Mouse (Mus musculus) liver, embryonic 15.5 days (tissue): Measurements from ENCODE around the gene Mrtfa. TPM values are rescaled to one million over a fixed set of nuclear protein-coding genes. Genes with fewer than 3 reads are reported as not detected.

Source experiments
- ATAC-seq: fragments of 200-750 bp; cut with Nextera tagmentation; 2 replicates; pipeline ENCODE4 v1.8.0; 2017; ENCODE audit warnings: moderate number of reproducible peaks, mild to moderate bottlenecking, moderate library complexity; ENCODE audit not compliant: insufficient read depth
- H3K27ac ChIP-seq: fragments of 300-500 bp; sonication (generic); replicated peaks from 2 replicates; pipeline ENCODE4 v1.5.1; 2015; ENCODE audit warnings: mild to moderate bottlenecking, inconsistent platforms
- H3K27me3 ChIP-seq: fragments of 300-500 bp; sonication (generic); 2 replicates; pipeline ENCODE4 v1.6.1; 2015; ENCODE audit warnings: mild to moderate bottlenecking, inconsistent platforms
- H3K36me3 ChIP-seq: fragments of 300-500 bp; sonication (generic); replicated peaks from 2 replicates; pipeline ENCODE4 v1.6.1; 2015; ENCODE audit warnings: moderate library complexity, mild to moderate bottlenecking, inconsistent platforms
- H3K4me1 ChIP-seq: fragments of 300-500 bp; sonication (generic); replicated peaks from 2 replicates; pipeline ENCODE4 v1.6.1; 2015; ENCODE audit warnings: inconsistent platforms
- H3K4me2 ChIP-seq: fragments of 300-500 bp; sonication (generic); 2 replicates; pipeline ENCODE4 v1.6.1; 2015; ENCODE audit warnings: moderate library complexity, mild to moderate bottlenecking, inconsistent platforms
- H3K4me3 ChIP-seq: fragments of 300-500 bp; sonication (generic); replicated peaks from 2 replicates; pipeline ENCODE4 v1.5.1; 2015; ENCODE audit warnings: mild to moderate bottlenecking, inconsistent platforms
- H3K9ac ChIP-seq: fragments of 300-500 bp; sonication (generic); 2 replicates; pipeline ENCODE4 v1.6.1; 2015; ENCODE audit warnings: moderate library complexity, mild to moderate bottlenecking, inconsistent platforms
- H3K9me3 ChIP-seq: fragments of 300-500 bp; sonication (generic); replicated peaks from 2 replicates; pipeline ENCODE4 v1.6.1; 2016; ENCODE audit warnings: inconsistent platforms
- WGBS: fragments of 180-500 bp; shearing (Covaris S2); methylation state at CpG from one replicate; pipeline ENCODE4 v1.1.7; 2015; ENCODE audit warnings: mixed read lengths; ENCODE audit not compliant: insufficient replicate concordance; 5-methylcytosine and 5-hydroxymethylcytosine counted together
- polyA plus RNA-seq: library from polyadenylated mRNA; unstranded; fragments of >200 nt; fragmentation: Nextera tagmentation; extraction: Ambion mirVana; gene quantifications from 2 replicates; pipeline ENCODE4 v1.2.1, GENCODE M21; 2015

The Mrtfa gene
- polyA plus RNA-seq, 1 experiment from 2014 or later = 5.9 TPM

DNA sequence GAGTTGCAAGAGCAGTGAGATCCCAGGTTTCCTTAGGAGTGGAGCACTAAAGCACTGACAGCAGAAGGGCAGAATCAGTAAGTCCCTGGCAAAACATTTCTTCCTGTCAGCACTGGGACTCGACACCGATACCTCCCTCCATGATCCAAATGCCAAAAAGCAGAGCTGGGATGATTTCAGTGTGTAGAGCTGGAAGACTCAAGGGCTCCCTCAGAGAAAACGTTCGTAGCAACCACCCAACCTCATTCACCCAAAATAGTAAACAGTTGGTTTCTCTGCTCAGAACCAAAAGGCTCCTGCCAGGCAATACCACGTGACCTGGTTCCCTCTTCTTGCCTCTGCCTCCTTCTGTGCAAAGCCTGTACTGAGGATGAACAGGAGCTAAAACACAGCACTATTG, 123.6 kb downstream of the Mrtfa start:
- Histone ChIP-seq H3K4me1 (peaks cover 8% of the 10 kb centered on the region), H3K36me3 (no peaks in the 10 kb centered on the region), H3K27me3 (no peaks in the 10 kb centered on the region), H3K4me2 (no peak overlapping the region), H3K9me3 (no peaks in the 10 kb centered on the region), H3K9ac (no peak overlapping the region), H3K4me3 (no peak overlapping the region), H3K27ac (no peak overlapping the region)
- ATAC-seq = no peak
- WGBS = 56% methylated on average over 5 of the region's 5 CpGs

DNA sequence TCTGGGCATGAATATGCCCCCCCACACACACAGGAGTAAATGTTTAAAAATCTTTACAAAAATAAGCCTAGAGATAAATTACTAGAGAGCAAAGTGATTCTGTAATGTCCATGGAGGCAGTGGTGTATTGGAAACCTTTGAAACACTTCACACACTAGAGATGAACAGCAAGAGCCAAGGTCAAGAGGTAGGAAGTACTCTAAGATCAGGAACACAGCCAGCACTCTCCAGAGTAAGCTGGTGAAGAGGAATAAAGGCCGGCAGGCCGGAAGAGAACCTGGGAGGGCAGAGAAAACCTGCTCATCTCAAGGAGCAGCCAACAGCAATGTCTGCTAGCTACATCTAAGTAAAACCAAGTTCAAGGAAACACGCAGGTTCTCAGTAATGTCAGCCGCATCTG, 125.9 kb downstream of the Mrtfa start:
- H3K27ac ChIP-seq = no peak overlapping the region
- no peak for ATAC-seq
- no peak overlapping the region for H3K9ac ChIP-seq
- 81% methylated on average over 4 of the region's 4 CpGs for WGBS
- H3K36me3 ChIP-seq = no peaks in the 10 kb centered on the region
- H3K4me1 ChIP-seq = peaks cover 8% of the 10 kb centered on the region
- no peak overlapping the region for H3K4me3 ChIP-seq
- H3K27me3 ChIP-seq = no peaks in the 10 kb centered on the region
- H3K9me3 ChIP-seq = no peaks in the 10 kb centered on the region
- no peak overlapping the region for H3K4me2 ChIP-seq

DNA sequence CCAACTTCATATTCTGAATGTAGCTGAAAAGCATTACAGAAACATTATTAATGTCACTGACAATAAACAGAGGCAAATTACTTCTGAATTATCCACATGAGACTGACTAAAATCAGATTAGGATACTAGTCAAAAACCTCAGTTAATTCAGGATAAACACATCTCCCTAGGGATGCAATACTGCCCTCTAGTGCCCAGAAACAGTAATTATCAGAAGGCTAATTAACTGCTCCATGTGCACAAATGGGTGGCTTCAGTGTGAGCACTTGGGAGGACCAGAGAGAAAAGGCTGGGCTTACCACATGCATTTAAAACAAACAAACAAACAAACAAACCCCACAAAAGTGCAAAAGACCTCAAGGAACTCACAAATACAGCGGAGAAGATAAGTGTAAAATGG, 126.4 kb downstream of the Mrtfa start:
- Histone ChIP-seq H3K9ac (no peak overlapping the region), H3K4me3 (no peak overlapping the region), H3K4me2 (no peak overlapping the region), H3K27ac (no peak overlapping the region), H3K9me3 (no peaks in the 10 kb centered on the region), H3K36me3 (no peaks in the 10 kb centered on the region), H3K27me3 (no peaks in the 10 kb centered on the region), H3K4me1 (peaks cover 8% of the 10 kb centered on the region)
- no peak for ATAC-seq
- WGBS = 21% methylated on average over 1 of the region's 1 CpGs

DNA sequence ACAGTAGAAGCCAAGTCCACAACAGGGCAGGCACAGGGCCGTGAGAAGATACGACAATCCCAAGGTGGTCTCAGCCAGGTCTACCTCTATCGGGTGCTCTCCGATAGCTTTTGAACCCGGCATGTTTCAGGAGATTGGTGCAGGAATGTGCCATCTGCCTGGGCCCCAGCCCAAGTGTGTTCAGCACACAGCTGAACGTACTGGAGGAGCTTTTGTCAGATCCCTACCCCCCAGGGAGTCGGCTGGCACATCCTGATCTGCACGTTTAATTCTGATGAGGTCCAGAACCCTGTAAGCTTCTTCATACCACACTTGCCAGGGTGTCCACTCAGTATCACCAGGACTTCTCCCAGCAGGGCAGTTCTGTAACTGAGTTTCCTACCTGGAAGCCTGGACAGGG, 127.9 kb downstream of the Mrtfa start:
- Histone ChIP-seq H3K4me3 (no peak overlapping the region), H3K27ac (no peak overlapping the region), H3K27me3 (no peaks in the 10 kb centered on the region), H3K9me3 (no peaks in the 10 kb centered on the region), H3K36me3 (no peaks in the 10 kb centered on the region), H3K9ac (no peak overlapping the region), H3K4me1 (peaks cover 8% of the 10 kb centered on the region), H3K4me2 (no peak overlapping the region)
- ATAC-seq = no peak
- WGBS = 64% methylated on average over 8 of the region's 8 CpGs

DNA sequence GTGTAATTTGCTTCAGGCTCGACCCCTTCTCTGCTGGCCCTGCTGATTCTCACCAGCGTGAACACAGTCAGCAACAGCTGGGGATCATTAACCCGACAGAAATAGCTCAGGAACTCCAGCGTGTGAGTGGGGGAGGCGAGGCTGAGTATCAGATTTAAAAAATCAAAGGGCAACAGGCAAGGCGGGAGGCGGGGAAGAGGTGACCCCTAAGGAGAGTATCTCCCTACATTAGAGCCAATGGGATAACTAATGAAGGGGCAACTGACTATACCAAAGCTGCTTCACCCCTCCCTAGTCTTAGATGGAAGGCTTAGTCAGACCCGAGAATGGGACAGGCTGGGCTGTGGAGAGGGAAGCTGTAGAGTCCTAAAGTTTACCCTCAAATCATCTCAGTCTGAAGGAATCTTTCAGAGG, 128.4 kb downstream of the Mrtfa start:
- ATAC-seq = no peak
- H3K36me3 ChIP-seq = no peaks in the 10 kb centered on the region
- H3K9me3 ChIP-seq = no peaks in the 10 kb centered on the region
- H3K4me2 ChIP-seq = no peak overlapping the region
- no peak overlapping the region for H3K9ac ChIP-seq
- 47% methylated on average over 8 of the region's 8 CpGs for WGBS
- peaks cover 8% of the 10 kb centered on the region for H3K4me1 ChIP-seq
- no peaks in the 10 kb centered on the region for H3K27me3 ChIP-seq
- H3K27ac ChIP-seq = no peak overlapping the region
- H3K4me3 ChIP-seq = no peak overlapping the region

DNA sequence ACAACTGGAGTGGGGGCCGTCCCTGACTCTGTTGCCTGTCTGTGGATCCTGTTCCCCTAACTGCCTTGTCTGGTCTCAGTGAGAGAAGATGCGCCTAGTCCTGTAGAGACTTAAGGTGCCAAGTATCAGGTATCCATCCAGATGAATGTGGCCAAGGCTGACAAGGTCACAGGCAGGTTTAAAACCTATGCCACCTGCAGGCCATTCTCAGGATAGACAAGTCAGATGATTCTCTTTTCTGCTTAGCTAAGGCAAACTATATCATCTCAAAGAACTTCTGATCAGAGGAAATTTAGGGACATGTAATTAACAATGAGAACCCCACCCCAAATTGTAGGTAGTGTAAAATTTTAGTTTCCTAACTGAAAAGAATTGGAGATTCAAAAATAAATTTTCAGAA, 129.6 kb downstream of the Mrtfa start:
- H3K36me3 ChIP-seq = no peaks in the 10 kb centered on the region

DNA sequence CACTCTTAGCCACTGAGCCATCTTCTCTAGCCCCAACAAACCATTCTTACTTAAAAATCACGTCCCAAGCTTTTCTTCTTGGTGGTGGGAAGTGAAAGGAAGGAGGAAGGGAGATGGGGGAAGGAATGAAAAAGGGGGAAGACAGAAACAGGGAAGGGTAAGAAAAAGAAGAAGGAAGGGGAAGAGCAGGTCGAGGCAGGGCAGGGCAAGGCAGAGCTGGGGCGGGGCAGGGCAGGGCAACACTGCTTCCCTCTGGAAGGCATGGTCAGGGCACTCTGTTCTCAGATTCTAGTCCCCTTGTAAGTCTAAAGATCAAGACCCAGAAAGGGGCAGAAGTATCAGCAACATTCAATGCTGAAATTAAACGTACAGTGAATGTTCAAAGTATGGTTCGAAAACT, 132.8 kb downstream of the Mrtfa start:
- no peak for ATAC-seq
- Histone ChIP-seq H3K9me3 (no peaks in the 10 kb centered on the region), H3K27me3 (no peaks in the 10 kb centered on the region), H3K27ac (no peak overlapping the region), H3K4me2 (no peak overlapping the region), H3K4me1 (peaks cover 7% of the 10 kb centered on the region), H3K36me3 (no peaks in the 10 kb centered on the region), H3K9ac (no peak overlapping the region), H3K4me3 (no peak overlapping the region)
- WGBS = 56% methylated on average over 5 of the region's 5 CpGs

More for the DNA sequence above, 129.6 kb downstream of the Mrtfa start:
- Histone ChIP-seq H3K4me1 (peaks cover 8% of the 10 kb centered on the region), H3K9me3 (no peaks in the 10 kb centered on the region), H3K27ac (no peak overlapping the region), H3K27me3 (no peaks in the 10 kb centered on the region), H3K9ac (no peak overlapping the region), H3K4me2 (no peak overlapping the region), H3K4me3 (no peak overlapping the region)
- ATAC-seq = no peak
- 63% methylated on average over 2 of the region's 2 CpGs for WGBS

DNA sequence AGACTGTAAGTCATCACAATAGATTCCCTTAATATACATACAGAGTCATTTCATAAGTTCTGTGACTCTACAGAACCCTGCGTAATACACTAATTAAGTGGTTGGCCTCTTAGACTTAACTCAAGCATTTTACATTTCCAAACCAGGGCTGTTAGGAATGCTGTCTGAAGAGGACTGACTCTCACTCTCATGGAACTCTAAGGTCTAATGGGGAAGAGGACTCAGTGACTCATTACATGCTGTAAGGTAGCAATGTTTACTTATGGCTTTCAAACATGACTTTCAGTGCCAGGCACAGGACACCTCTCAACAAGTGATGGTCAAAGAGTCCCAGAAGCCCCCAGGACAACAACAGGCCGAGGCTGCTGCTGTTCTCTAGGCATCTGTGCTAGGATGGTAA, 135.1 kb downstream of the Mrtfa start:
- H3K4me1 ChIP-seq = peaks cover 4% of the 10 kb centered on the region; the same call in 1 of the 2 replicates
- H3K9me3 ChIP-seq = no peaks in the 10 kb centered on the region
- WGBS = 57% methylated on average over 2 of the region's 2 CpGs
- H3K9ac ChIP-seq = no peak overlapping the region
- no peak overlapping the region for H3K4me2 ChIP-seq
- no peak overlapping the region for H3K4me3 ChIP-seq
- no peak overlapping the region for H3K27ac ChIP-seq
- no peaks in the 10 kb centered on the region for H3K27me3 ChIP-seq
- no peak for ATAC-seq
- no peaks in the 10 kb centered on the region for H3K36me3 ChIP-seq

DNA sequence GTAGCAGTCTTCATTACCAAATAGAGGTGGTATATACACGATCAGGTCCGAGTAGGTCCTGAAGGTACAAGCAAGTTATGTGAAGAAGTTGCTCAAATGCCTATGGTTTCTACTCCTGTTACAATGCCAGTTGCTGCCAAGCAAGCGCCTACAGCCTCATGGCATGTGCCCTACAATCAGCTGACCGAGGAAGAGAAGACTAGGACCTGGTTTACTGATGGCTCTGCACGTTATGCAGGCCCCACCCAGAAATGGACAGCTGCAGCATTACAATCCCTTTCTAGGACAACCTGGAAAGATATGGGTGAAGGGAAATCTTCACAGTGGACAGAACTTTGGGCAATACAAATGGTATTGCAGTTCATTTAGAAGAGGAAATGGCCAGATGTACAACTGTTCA, 138.1 kb downstream of the Mrtfa start:
- ATAC-seq = no peak
- Histone ChIP-seq H3K36me3 (no peaks in the 10 kb centered on the region), H3K4me3 (no peak overlapping the region), H3K27ac (no peak overlapping the region), H3K9me3 (no peaks in the 10 kb centered on the region), H3K27me3 (no peaks in the 10 kb centered on the region), H3K4me2 (no peak overlapping the region), H3K9ac (no peak overlapping the region), H3K4me1 (peaks cover 28% of the 10 kb centered on the region)
- WGBS = 65% methylated on average over 5 of the region's 5 CpGs

DNA sequence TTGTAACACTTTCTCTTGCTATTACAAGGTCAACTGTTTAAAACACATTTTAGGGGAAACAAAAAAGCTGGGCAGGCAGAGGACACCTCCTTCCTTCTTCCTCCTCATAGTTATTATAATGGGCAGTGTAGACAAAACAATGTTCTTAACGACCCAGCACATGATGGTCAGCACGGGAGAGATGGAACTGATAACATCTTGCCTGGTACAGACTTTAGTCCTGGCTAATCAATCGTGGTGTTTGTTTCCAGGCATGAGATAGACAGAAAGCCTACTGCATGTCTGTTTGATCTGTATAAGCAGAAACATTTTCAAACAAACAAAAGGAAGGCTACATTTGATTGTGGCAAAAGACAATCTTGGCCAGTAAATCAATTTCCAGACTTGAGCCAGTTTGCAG, 140.1 kb downstream of the Mrtfa start:
- no peak for ATAC-seq
- H3K27me3 ChIP-seq = peaks cover 10% of the 10 kb centered on the region
- no peak overlapping the region for H3K4me3 ChIP-seq
- WGBS = 10% methylated on average over 3 of the region's 3 CpGs
- no peaks in the 10 kb centered on the region for H3K9me3 ChIP-seq
- peaks cover 34% of the 10 kb centered on the region for H3K4me1 ChIP-seq
- no peak overlapping the region for H3K4me2 ChIP-seq
- no peaks in the 10 kb centered on the region for H3K36me3 ChIP-seq
- H3K9ac ChIP-seq = no peak overlapping the region
- no peak overlapping the region for H3K27ac ChIP-seq

DNA sequence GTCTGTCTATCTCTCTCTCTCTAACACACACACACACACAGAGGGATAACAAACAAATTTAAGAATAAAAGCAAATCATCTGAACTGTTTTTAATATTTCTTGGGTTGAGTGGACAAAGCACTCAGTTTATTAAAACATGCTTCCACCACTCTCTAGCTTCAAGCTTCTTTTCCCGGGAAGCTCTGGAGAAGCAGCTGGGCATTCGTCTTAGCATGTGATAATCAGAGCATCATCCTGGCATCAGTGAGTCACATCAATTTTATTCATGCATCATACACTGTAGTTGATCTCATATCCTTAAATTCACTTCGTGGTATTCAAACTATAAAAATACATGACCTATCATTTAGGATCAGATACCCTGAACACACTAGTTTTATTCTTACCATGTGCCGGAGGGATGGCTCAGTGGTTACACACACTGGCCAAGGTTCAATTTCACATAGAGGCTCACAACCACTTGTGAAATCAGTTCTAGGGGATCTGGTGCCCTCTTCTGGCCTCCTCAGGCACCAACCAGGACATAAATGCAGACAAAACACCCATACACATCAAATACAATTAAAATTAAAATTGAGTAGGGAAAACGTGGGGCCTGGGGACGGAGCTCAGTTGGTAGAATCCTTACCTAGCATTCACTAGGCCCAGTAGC, 141.0 kb downstream of the Mrtfa start:
- Histone ChIP-seq H3K9ac (no peak overlapping the region), H3K4me1 (peaks cover 42% of the 10 kb centered on the region), H3K4me3 (no peak overlapping the region), H3K4me2 (no peak overlapping the region), H3K9me3 (no peaks in the 10 kb centered on the region), H3K27ac (no peak overlapping the region), H3K27me3 (peaks cover 20% of the 10 kb centered on the region), H3K36me3 (no peaks in the 10 kb centered on the region)
- ATAC-seq = no peak
- WGBS = 47% methylated on average over 6 of the region's 6 CpGs

DNA sequence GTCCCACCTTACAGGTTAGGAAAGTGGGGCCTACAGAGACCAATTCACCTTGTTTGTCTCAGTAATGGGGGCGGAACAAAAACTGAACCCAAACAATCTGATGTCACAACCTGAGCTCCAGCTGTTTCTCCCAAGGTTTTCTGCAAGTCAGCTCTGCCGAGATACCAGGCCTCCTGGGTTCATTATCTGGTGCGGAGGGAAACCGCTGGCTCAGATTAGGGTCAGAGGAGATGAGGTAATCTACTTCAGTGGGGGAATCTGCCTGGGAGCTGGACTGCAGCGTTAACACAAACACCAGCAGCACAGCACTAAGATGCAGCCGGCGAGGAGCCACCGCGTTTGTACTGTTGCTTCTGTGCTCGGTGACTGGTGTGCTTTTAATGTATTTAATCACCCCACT, 143.1 kb downstream of the Mrtfa start:
- Histone ChIP-seq H3K27me3 (peaks cover 23% of the 10 kb centered on the region), H3K27ac (no peak overlapping the region), H3K36me3 (0 out of 2 replicates have a peak, but pooled peaks cover 3% of the 10 kb centered on the region), H3K9me3 (no peaks in the 10 kb centered on the region), H3K4me2 (peak overlapping the region; percentile 10; the same call in 1 of the 2 replicates), H3K9ac (no peak overlapping the region), H3K4me1 (peaks cover 46% of the 10 kb centered on the region), H3K4me3 (no peak overlapping the region)
- WGBS = 2% methylated on average over 10 of the region's 10 CpGs
- ATAC-seq = peak; percentile 73
